Mouse (Mus musculus) ovary, postnatal 36 days (tissue): ENCODE measurements around the gene Mgat4a.

ENCODE experiments used
- DNase-seq: peaks from one replicate; pipeline ENCODE4 v3.0.0; 2022; ENCODE audit warnings: low spot score, mixed read lengths

The Mgat4a gene

DNA sequence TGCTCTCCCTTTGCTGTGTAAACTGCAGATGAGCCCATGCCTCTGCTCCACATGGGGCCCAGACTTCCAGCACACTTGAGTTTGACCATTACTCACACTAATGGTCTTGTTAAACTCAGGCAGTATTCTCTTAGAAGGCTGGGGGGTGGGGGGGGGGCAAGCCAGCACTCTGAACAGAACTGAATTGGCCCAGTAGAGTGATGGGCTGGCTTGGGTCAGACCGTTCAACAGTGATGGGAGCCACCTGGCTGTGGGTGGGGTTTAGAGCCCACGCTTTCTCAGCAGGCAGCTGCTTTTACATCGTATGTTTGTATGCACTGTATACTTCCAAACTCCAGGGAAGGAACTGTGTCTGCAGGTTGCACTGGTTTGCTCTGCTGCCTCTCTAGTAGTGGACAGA is 141.9 kb downstream of the Mgat4a start:
- DNase-seq, result no peak

DNA sequence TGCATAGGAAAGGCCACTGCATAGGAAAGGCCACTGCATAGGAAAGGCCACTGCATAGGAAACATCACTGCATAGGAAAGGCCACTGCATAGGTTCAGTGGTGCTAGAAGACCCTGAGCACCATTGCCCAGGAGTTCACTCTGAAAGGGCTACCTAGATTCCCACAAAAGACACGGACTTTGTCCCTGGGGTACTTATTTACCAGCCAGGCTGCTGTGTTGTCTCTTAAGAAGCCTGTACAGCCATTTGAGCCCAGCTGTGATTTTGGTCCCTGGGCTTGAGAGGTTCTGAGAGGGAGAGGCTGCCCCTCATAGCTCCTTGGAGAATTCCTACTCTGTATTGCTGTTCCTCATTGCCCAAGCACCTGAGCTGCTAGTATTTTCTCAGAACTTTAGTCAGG is 144.3 kb downstream of the Mgat4a start:
- no peak for DNase-seq

DNA sequence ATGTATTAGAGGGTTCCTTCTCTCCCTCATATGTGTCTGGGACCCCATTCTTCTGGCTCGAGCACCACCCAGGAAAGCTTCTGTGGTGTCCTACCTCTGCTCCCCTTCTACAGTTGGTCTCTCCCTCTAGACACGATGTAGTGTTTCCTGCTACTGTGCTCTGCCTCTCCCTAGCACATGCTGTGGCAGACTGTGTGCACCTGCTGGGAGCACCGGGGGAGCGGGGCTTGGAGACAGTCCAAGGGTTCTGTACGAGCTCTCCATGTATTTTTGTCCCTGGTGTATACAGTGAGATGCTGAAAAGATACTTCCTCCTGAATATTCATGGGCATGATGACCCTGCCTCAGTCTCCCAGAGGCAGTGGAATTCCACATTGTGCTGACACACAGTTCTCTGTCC is 147.6 kb downstream of the Mgat4a start:
- no peak for DNase-seq
